Mouse (Mus musculus): ENCODE results near the gene Pus10.

DNA sequence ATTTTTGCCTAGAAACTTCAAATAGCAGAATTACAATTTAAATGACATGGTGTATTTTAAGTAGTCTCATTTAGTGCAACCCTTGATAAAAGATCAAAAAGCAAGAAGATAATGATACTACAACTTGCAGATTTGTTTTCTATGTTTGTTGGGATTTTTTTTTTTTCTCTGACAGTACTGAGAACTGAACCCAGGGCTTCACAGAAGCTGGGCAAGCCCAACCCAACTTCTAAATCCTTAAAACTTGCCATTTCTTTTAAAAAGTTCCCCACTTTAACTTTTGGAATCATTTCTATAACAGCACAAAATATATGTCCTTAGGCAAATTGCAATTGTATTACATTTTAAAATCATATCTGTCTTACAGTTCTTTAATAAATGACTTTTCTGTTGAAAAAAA is 103.6 kb downstream of the Pus10 start:
- TF ChIP-seq POLR2A (IDR thresholded peaks at IDR 0.05; ENCODE audit: low read depth, low read length) (no peak), CTCF (IDR thresholded peaks at IDR 0.05; ENCODE audit: borderline replicate concordance, insufficient read depth, low read length) (no peak)

Data from embryonic fibroblast, embryonic 13.5 days (primary cell).